Mouse (Mus musculus) heart, adult 18-20 months (tissue): ENCODE data around the gene Krtap11-1. TPM values are rescaled to one million over a fixed set of nuclear protein-coding genes. Genes with fewer than 3 reads are reported as not detected.

Experiments used
- total RNA-seq, 2 experiments: library from RNA; stranded (reverse); gene quantifications; 2 replicates each; pipeline ENCODE4 v1.2.3; 2021

The Krtap11-1 gene
- total RNA-seq, 2 experiments from 2014 or later = not detected

Other genes with a start within 250 kb of the Krtap11-1 start
- gene Krtap21-1, start 167.3 kb downstream of the Krtap11-1 start, total RNA-seq = not detected
- not detected for gene Krtap6-2, start 151.1 kb downstream of the Krtap11-1 start, total RNA-seq
- not detected for gene Krtap8-1, start 83.2 kb downstream of the Krtap11-1 start, total RNA-seq
- gene Krtap7-1, start 62.9 kb downstream of the Krtap11-1 start, total RNA-seq = not detected